Mouse (Mus musculus) myocyte (in vitro differentiated cells): ENCODE measurements around the gene Pld4.

Experiments
- MAX ChIP-seq: IDR thresholded peaks from one replicate; pipeline ENCODE4 v1.6.1; 2011; ENCODE audit warnings: low read depth, mild to moderate bottlenecking, control low read depth
- MYOD1 ChIP-seq, 3 experiments: IDR thresholded peaks; one replicate each; pipeline ENCODE4 v1.6.1; 2011; ENCODE audit warnings: control low read depth in 2 of 3, low read depth in 2 of 3, mild to moderate bottlenecking in 2 of 3, moderate library complexity in 1 of 3; ENCODE audit not compliant: insufficient read length in 2 of 3, control insufficient read depth in 1 of 3
- MYOG ChIP-seq, 3 experiments: IDR thresholded peaks; one replicate each; pipeline ENCODE4 v1.6.1; 2011; ENCODE audit warnings: control low read depth in 2 of 3, low read depth in 2 of 3, mild to moderate bottlenecking in 2 of 3; ENCODE audit not compliant: insufficient read length in 2 of 3, control insufficient read depth in 1 of 3, insufficient read depth in 1 of 3
- POLR2A ChIP-seq: IDR thresholded peaks from one replicate; pipeline ENCODE4 v1.6.1; 2011; ENCODE audit warnings: low read depth, mild to moderate bottlenecking, control low read depth, moderate library complexity; ENCODE audit not compliant: insufficient read length
- REST ChIP-seq: IDR thresholded peaks from one replicate; pipeline ENCODE4 v1.6.1; 2011; ENCODE audit warnings: mild to moderate bottlenecking, control low read depth, moderate library complexity; ENCODE audit not compliant: insufficient read depth, insufficient read length
- SRF ChIP-seq: IDR thresholded peaks from one replicate; pipeline ENCODE4 v1.6.1; 2011; ENCODE audit warnings: low read depth; ENCODE audit not compliant: control insufficient read depth, insufficient read length
- TCF12 ChIP-seq: IDR thresholded peaks from one replicate; pipeline ENCODE4 v1.6.1; 2011; ENCODE audit warnings: mild to moderate bottlenecking, control low read depth; ENCODE audit not compliant: poor library complexity, insufficient read depth, severe bottlenecking
- USF1 ChIP-seq: IDR thresholded peaks from one replicate; pipeline ENCODE4 v1.6.1; 2011; ENCODE audit warnings: low read depth, mild to moderate bottlenecking, control low read depth, moderate library complexity

- TF ChIP-seq POLR2A (no peak), USF1 (no peak), REST (no peak), MAX (no peak), SRF (no peak), MYOD1 (IDR thresholded peaks at IDR 0.05; ENCODE audit: control insufficient read depth in 1 of 3, insufficient read length in 2 of 3, low read depth in 2 of 3) (no peak), MYOG (IDR thresholded peaks at IDR 0.05; ENCODE audit: control insufficient read depth in 1 of 3, insufficient read depth in 1 of 3, insufficient read length in 2 of 3, low read depth in 2 of 3) (no peak), TCF12 (no peak)
Observed at GRCm38 (mm10) chr12:112791026-112791425, 30.6 kb downstream of the Pld4 start.
